Mouse (Mus musculus) heart, embryonic 14.5 days (tissue): Measurements from ENCODE around the gene Hivep3. TPM values are rescaled to one million over a fixed set of nuclear protein-coding genes. Genes with fewer than 3 reads are reported as not detected.

Source experiments
- ATAC-seq: fragments of 200-750 bp; cut with Nextera tagmentation; 2 replicates; pipeline ENCODE4 v1.8.0; 2017; ENCODE audit warnings: low read depth, moderate TSS enrichment; ENCODE audit not compliant: insufficient number of reproducible peaks, insufficient read depth, low FRiP score
- H3K27ac ChIP-seq, 2 experiments: fragments of 200-500 bp in 1 of 2; fragments of 300-500 bp in 1 of 2; sonication (generic) in 1 of 2; replicated peaks in 1 of 2; 2 replicates each; pipeline ENCODE4 v1.5.1; 2012 to 2014; ENCODE audit warnings: low read depth in 2 of 2, low read length in 2 of 2, control low read depth in 1 of 2, mild to moderate bottlenecking in 1 of 2, mixed read lengths in 1 of 2; ENCODE audit not compliant: control insufficient read depth in 1 of 2, insufficient read depth in 1 of 2
- H3K27me3 ChIP-seq: fragments of 300-500 bp; sonication (generic); 2 replicates; pipeline ENCODE4 v1.6.1; 2014; ENCODE audit warnings: mild to moderate bottlenecking, low read length, control low read depth; ENCODE audit not compliant: control insufficient read depth, insufficient read depth
- H3K36me3 ChIP-seq: fragments of 300-500 bp; sonication (generic); 2 replicates; pipeline ENCODE4 v1.6.1; 2014; ENCODE audit warnings: mild to moderate bottlenecking, control low read depth, low read length, mixed read lengths; ENCODE audit not compliant: control insufficient read depth, insufficient read depth
- H3K4me1 ChIP-seq, 2 experiments: fragments of 200-500 bp in 1 of 2; fragments of 300-500 bp in 1 of 2; sonication (generic) in 1 of 2; 2 replicates each; pipeline ENCODE4 v1.6.1; 2012 to 2014; ENCODE audit warnings: low read length in 2 of 2, control low read depth in 1 of 2, mixed read lengths in 1 of 2; ENCODE audit not compliant: control insufficient read depth in 2 of 2, insufficient read depth in 2 of 2
- H3K4me2 ChIP-seq: fragments of 300-500 bp; sonication (generic); 2 replicates; pipeline ENCODE4 v1.6.1; 2014; ENCODE audit warnings: mild to moderate bottlenecking, low read length
- H3K4me3 ChIP-seq, 2 experiments: fragments of 200-500 bp in 1 of 2; fragments of 300-500 bp in 1 of 2; sonication (generic) in 1 of 2; 2 replicates each; pipeline ENCODE4 v1.5.1; 2012 to 2014; ENCODE audit warnings: low read length in 2 of 2, mild to moderate bottlenecking in 2 of 2, control low read depth in 1 of 2, low read depth in 1 of 2, moderate library complexity in 1 of 2; ENCODE audit not compliant: control insufficient read depth in 1 of 2, insufficient read depth in 1 of 2
- H3K9ac ChIP-seq: fragments of 300-500 bp; sonication (generic); 2 replicates; pipeline ENCODE4 v1.6.1; 2014; ENCODE audit warnings: mild to moderate bottlenecking, low read length
- H3K9me3 ChIP-seq: fragments of 300-500 bp; sonication (generic); 2 replicates; pipeline ENCODE4 v1.6.1; 2016; ENCODE audit warnings: low read length, control low read depth; ENCODE audit not compliant: control insufficient read depth
- WGBS: fragments of 180-500 bp; shearing (Covaris S2); extraction: QIAGEN DNeasy Blood & Tissue Kit; methylation state at CpG from one replicate; pipeline ENCODE4 v1.1.7; 2014; 5-methylcytosine and 5-hydroxymethylcytosine counted together
- polyA plus RNA-seq: library from polyadenylated mRNA; unstranded; fragments of >200 nt; fragmentation: Nextera tagmentation; extraction: Ambion mirVana; gene quantifications from 2 replicates; pipeline ENCODE4 v1.2.1, GENCODE M21; 2014

Gene Hivep3
- polyA plus RNA-seq, 1 experiment from 2014 or later, result 6.8 TPM

DNA sequence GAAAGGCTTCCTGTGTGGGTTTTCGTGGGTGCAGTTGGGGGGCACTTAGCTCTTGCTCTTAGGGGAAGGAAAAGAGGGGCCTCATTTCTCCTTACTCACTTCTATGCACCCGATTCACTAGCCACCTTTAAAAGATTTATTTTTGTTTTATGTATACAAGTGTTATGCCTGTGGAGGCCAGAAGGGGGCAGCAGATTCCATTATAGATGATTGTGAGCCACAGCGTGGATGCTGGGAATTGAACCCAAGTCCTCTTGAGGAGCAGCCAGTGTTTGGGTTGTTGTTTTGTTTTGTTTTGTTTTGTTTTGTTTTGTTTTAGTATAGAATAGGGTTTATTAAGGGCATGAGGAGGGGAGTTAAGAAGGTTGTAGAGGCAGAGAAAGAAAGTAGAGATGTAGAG lies 189.8 kb downstream of the Hivep3 start:
- H3K4me1 ChIP-seq, result no peaks in the 10 kb centered on the region
- 84% methylated on average over 3 of the region's 3 CpGs for WGBS
- no peak overlapping the region for H3K9ac ChIP-seq
- no peaks in the 10 kb centered on the region for H3K27me3 ChIP-seq
- H3K4me3 ChIP-seq, result no peak overlapping the region
- ATAC-seq, result no peak
- H3K36me3 ChIP-seq, result no peaks in the 10 kb centered on the region
- H3K4me2 ChIP-seq, result no peak overlapping the region
- peaks cover 10% of the 10 kb centered on the region; the same call in 1 of the 2 replicates for H3K9me3 ChIP-seq
- H3K27ac ChIP-seq, result no peak overlapping the region

- Histone ChIP-seq H3K27me3 (no peaks in the 10 kb centered on the region), H3K4me2 (no peak overlapping the region), H3K9me3 (peaks cover 10% of the 10 kb centered on the region; the same call in 1 of the 2 replicates), H3K27ac (no peak overlapping the region), H3K36me3 (no peaks in the 10 kb centered on the region), H3K9ac (no peak overlapping the region), H3K4me3 (no peak overlapping the region), H3K4me1 (no peaks in the 10 kb centered on the region)
- no peak for ATAC-seq
Measured at GRCm38 (mm10) chr4:119925052-119925451, 191.5 kb downstream of the Hivep3 start.

DNA sequence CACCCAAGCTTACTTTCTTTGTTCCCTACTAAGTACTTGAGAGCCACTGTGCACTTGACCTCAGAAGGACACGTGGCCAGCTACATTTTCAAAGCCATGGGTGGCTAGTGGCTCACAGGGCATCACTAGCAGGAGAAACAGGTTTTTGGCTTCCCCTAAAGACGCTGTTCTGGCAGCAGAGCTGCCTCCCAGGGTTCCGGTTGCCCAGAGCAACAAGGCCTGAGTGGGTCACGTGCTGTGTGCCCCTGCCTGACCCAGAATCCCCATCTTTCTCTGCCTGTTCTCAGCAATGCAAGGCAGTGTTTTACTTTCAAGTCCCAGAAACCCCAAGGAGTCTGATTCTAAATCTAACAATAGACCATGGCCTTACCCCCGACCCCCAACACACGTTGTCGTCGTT lies 198.3 kb downstream of the Hivep3 start:
- Histone ChIP-seq H3K4me2 (no peak overlapping the region), H3K36me3 (no peaks in the 10 kb centered on the region), H3K4me3 (no peak overlapping the region), H3K9me3 (no peaks in the 10 kb centered on the region), H3K4me1 (no peaks in the 10 kb centered on the region), H3K9ac (no peak overlapping the region), H3K27me3 (no peaks in the 10 kb centered on the region), H3K27ac (no peak overlapping the region)
- no peak for ATAC-seq
- 76% methylated on average over 8 of the region's 8 CpGs for WGBS

GRCm38 (mm10) chr4:119932549-119933257 lies 199.1 kb downstream of the Hivep3 start:
- Histone ChIP-seq H3K36me3 (no peaks in the 10 kb centered on the region), H3K4me2 (no peak overlapping the region)

GRCm38 (mm10) chr4:119934901-119935300 lies 201.3 kb downstream of the Hivep3 start:
- ATAC-seq, result no peak
- Histone ChIP-seq H3K9ac (no peak overlapping the region), H3K27me3 (no peaks in the 10 kb centered on the region), H3K4me2 (no peak overlapping the region), H3K36me3 (no peaks in the 10 kb centered on the region), H3K4me3 (no peak overlapping the region), H3K9me3 (no peaks in the 10 kb centered on the region), H3K4me1 (peaks cover 14% of the 10 kb centered on the region in 2 experiments), H3K27ac (no peak overlapping the region)
- WGBS, result 76% methylated on average over 4 of the region's 4 CpGs

More at GRCm38 (mm10) chr4:119932549-119933257, 199.1 kb downstream of the Hivep3 start:
- WGBS, result 75% methylated on average over 13 of the region's 13 CpGs
- Histone ChIP-seq H3K4me1 (peaks cover 3 to 4% of the 10 kb centered on the region in 2 experiments), H3K27me3 (no peaks in the 10 kb centered on the region), H3K4me3 (no peak overlapping the region), H3K9me3 (no peaks in the 10 kb centered on the region), H3K27ac (no peak overlapping the region), H3K9ac (no peak overlapping the region)
- ATAC-seq, result no peak

GRCm38 (mm10) chr4:119937876-119938275 lies 204.3 kb downstream of the Hivep3 start:
- Histone ChIP-seq H3K9ac (no peak overlapping the region), H3K27ac (peak overlapping the region in 1 of 2 experiments; percentile 43; a peak in 2 of 4 replicates), H3K4me3 (no peak overlapping the region)

DNA sequence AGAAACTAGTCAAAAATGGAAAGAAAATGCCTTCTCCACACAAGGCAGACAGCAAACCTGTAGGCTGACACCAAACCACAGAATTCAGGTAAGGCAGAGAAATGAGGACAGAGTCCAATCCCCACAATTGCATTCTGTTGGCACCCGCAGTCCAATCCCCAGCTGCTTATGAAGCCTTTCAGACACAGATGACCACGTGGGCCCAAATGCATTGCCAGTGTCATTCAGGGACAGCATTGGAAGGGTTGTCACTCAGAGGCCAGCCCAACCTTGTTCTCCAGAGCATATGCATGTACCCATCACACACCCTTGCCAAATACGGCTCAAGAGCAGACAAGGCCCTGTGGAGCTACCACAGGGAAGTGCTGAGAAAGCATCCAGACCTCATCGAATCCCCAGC lies 204.9 kb downstream of the Hivep3 start:
- Histone ChIP-seq H3K36me3 (no peaks in the 10 kb centered on the region), H3K27ac (peak overlapping the region; percentile 2 to 43; a peak in 2 of 4 replicates), H3K27me3 (no peaks in the 10 kb centered on the region), H3K9me3 (no peaks in the 10 kb centered on the region), H3K4me3 (no peak overlapping the region), H3K9ac (no peak overlapping the region), H3K4me2 (no peak overlapping the region), H3K4me1 (peaks cover 14% of the 10 kb centered on the region in 2 experiments)
- 72% methylated on average over 4 of the region's 4 CpGs for WGBS
- ATAC-seq, result no peak

More at GRCm38 (mm10) chr4:119937876-119938275, 204.3 kb downstream of the Hivep3 start:
- Histone ChIP-seq H3K27me3 (no peaks in the 10 kb centered on the region), H3K9me3 (no peaks in the 10 kb centered on the region), H3K4me1 (peaks cover 14% of the 10 kb centered on the region in 2 experiments), H3K36me3 (no peaks in the 10 kb centered on the region), H3K4me2 (no peak overlapping the region)
- 31% methylated on average over 7 of the region's 7 CpGs for WGBS
- no peak for ATAC-seq

DNA sequence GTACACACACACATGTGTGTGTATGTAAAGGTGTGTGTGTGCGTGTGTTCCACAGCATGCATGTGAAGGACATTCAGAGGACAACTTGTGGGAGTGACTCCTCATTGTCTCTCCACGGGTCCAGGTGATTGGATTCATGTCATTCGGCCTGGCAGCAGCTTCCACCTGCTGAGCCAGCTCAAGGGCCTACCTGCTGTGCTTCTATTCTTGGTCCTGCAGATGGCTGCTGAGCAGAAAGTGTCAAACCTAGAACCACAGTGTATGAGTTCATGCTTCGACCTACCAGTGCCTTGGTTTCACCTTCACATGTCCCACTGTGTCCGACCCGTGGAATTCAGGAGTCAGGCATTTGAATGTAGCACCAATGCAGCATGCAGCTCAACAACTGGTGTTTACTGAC lies 206.2 kb downstream of the Hivep3 start:
- H3K4me1 ChIP-seq, result peaks cover 14% of the 10 kb centered on the region in 2 experiments

More for the DNA sequence above, 206.2 kb downstream of the Hivep3 start:
- no peak overlapping the region for H3K9ac ChIP-seq
- ATAC-seq, result no peak
- no peaks in the 10 kb centered on the region for H3K9me3 ChIP-seq
- no peak overlapping the region for H3K4me3 ChIP-seq
- no peak overlapping the region for H3K4me2 ChIP-seq
- no peaks in the 10 kb centered on the region for H3K36me3 ChIP-seq
- WGBS, result 82% methylated on average over 6 of the region's 6 CpGs
- no peaks in the 10 kb centered on the region for H3K27me3 ChIP-seq
- no peak overlapping the region for H3K27ac ChIP-seq
